Mouse (Mus musculus) neural tube, postnatal 0 days (tissue): ENCODE results near the gene Kpnb1. TPM values are rescaled to one million over a fixed set of nuclear protein-coding genes. Genes with fewer than 3 reads are reported as not detected.

ENCODE experiments used
- microRNA-seq: library from miRNA; unstranded; fragments of <30 nt; microRNA quantifications from one replicate; pipeline ENCODE4, GENCODE M21; 2016
- polyA plus RNA-seq: library from polyadenylated mRNA; unstranded; fragments of >200 nt; fragmentation: Nextera tagmentation; extraction: Ambion mirVana; gene quantifications from 2 replicates; pipeline ENCODE4 v1.2.1, GENCODE M21; 2015

Gene Kpnb1
- 24.1 and 27.3 TPM in 2 replicates for polyA plus RNA-seq

DNA sequence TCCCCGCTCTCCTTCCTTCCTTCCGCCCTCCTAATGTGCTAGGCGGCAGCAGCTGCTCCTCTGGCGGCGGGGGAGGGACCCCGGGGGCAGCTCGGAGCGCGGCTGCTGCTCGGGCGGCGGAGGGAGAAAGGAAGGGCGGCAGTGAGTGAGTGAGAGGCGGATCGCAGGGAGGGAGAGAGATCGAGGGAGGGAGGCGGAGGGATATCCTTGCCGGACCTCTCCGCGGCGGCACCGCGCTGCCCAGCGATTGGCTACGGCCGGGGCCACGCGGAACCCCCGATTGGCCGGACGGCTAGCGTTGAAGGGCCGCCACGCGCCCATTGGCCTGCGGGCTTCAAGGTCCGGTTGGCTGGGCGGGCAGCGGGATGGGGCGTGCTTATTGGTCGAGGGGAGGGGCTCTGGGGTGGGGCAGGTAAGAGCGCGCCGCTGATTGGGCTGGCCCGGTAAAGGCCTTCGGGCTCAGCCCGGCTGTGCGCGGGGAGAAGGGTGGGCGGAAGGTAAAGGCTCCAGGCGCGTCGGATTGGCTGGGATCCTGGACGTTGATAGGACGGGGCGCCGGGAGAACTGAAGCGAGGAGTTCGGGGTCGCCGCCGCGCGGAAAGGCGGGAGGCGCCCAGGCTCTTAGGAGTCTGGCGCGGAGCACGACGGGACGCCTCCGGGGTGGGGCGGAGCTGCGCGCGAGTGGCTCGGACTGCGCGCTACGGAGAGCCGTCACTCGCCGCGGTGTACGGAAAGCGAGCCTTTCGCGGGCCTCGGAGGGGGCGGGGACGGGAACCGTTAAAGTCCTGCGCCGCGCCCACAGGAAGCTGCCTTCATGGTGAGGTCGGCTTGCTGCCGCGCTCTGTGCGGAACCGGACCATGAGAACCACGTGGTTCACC is at the start of gene Kpnb1:
TSS of gene Kpnb1 (minus strand) at position 118 of the 879 bp plus-strand sequence.

DNA sequence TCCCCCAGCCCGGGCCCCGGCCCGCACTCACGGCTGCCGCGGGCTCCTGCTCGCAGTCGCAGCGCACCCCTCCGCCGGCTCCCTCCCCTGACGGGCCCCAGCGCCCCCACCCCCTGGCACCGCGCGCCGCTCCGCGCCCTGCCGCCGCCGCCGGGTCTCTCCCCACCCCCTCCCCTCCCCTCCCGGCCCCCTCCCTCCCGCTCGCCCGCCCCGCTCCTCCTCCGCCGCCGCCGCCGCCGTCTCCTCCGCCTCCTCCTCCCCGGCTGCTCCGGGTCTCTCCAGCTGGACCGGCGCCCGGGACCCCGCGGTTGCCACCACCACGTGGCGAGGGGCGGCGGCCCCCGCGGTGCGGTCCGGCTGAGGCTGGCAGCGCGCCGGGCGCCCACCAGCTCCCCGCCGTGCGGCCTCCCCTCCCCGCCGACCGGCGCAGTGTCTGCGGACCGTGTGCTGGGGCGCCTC is 36.3 kb downstream of the Kpnb1 start, which contains the start of gene Tbkbp1:
TSS of gene Tbkbp1 (minus strand) at position 153 of the 459 bp plus-strand sequence.

DNA sequence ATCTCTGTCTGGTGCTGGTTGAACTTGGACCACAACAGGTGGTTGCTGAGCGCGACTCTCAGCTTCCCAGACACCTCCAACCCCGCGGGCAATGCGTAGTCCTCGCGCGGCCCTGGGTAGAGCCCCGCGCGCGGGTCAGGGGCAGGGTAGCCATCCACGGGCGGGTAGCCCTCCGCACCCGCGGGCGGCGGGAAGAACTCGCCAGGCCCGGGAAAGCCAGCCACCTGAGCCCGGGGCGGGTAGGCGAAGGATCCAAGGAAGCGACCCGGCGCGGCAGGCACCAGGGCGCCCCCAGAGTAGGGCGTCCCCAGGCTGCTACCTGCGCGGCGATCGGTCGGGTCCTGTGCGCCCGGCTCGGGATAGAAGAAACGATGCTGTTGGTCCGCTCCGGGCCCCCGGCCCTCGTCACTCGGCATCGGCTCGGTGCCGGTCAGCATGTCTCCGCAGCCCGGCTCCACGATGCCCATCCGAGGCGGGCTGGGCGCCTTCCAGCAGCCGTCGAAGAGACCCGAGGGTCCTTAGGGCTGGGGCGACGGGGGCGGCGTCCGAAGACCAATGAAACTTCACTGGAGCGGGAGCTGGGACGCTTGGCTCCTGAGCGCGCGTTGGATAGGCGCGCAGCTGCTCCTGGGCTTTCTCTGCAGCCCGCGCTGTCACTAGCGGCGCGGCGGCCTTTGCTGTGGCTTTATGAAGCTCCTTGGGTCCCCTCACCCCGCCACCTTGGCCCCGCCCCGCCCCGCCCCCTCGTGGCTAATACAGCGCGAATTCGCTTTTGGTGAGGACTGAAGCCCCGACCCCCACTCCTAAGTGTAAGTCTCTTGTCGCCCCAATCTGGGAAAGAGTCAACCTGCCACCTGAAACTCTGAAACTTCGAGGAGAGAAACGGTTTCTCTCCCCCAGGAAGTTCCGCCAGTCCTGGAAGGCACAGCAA is 72.7 kb downstream of the Kpnb1 start, which contains the start of gene Tbx21:
TSS of gene Tbx21 (minus strand) at position 661 of the 931 bp plus-strand sequence.

Small RNAs within 50 kb of the gene (microRNA-seq; reads per million reads assigned to microRNA genes)
- gene Mir7235: not detected

Other genes starting within 250 kb of the Kpnb1 start
- 30.2 and 33.2 TPM in 2 replicates for gene Pnpo, start 243.9 kb downstream of the Kpnb1 start, polyA plus RNA-seq
- gene Sp2, start 204.9 kb downstream of the Kpnb1 start, polyA plus RNA-seq: 10.1 and 11.6 TPM in 2 replicates
- 0.36 and 0.45 TPM in 2 replicates for gene Sp6, start 174.5 kb downstream of the Kpnb1 start, polyA plus RNA-seq
- gene Scrn2, start 157.9 kb downstream of the Kpnb1 start, polyA plus RNA-seq: 9.1 and 11.5 TPM in 2 replicates
- 2.2 and 2.8 TPM in 2 replicates for gene Lrrc46, start 146.5 kb downstream of the Kpnb1 start, polyA plus RNA-seq
- gene Mrpl10, start 146.3 kb downstream of the Kpnb1 start, polyA plus RNA-seq: 64.7 and 67.8 TPM in 2 replicates
- 8.5 and 12.0 TPM in 2 replicates for gene Osbpl7, start 137.3 kb downstream of the Kpnb1 start, polyA plus RNA-seq
- gene Tbx21, start 72.5 kb downstream of the Kpnb1 start, polyA plus RNA-seq: 0.32 and 0.45 TPM in 2 replicates
- 12.1 and 13.1 TPM in 2 replicates for gene Tbkbp1, start 36.4 kb downstream of the Kpnb1 start, polyA plus RNA-seq
- 90.5 and 99.5 TPM in 2 replicates for gene Npepps, start 92.8 kb upstream of the Kpnb1 start, polyA plus RNA-seq
- 40.8 and 42.3 TPM in 2 replicates for gene Mrpl45, start 127.8 kb upstream of the Kpnb1 start, polyA plus RNA-seq
- gene Gpr179, start 164.2 kb upstream of the Kpnb1 start, polyA plus RNA-seq: 1.5 and 1.9 TPM in 2 replicates
- 7.4 and 8.5 TPM in 2 replicates for gene Socs7, start 174.7 kb upstream of the Kpnb1 start, polyA plus RNA-seq
- gene Arhgap23, start 227.7 kb upstream of the Kpnb1 start, polyA plus RNA-seq: 12.0 and 13.5 TPM in 2 replicates